Mouse (Mus musculus) frontal cortex, adult (tissue): ENCODE data around the gene Atad5.

Experiments
- ATAC-seq: cut with Nextera tagmentation; 2 replicates; pipeline ENCODE4 v1.9.2; 2017; ENCODE audit warnings: mild to moderate bottlenecking, moderate library complexity, mixed read lengths; ENCODE audit not compliant: low TSS enrichment

Gene Atad5

DNA sequence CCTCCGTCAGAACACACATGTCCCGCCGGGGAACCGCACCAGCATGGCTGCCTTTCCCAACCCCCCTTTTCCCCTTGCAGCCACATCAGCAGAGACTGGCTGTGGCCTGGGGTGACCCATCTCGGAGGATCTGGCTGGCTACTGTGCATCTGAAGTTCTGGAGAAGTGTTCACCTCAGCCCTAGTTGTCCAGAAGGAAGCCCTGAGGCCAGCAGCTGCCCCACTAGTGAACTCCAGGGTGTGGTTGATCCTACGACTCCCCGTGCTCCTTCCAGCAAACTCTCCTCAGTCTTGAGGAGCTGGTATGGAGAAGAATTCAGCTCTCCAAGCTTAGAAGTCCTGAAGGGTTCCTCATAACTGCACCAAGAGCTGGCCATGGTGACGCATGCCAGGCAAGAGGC lies 89.1 kb downstream of the Atad5 start:
- no peak for ATAC-seq

DNA sequence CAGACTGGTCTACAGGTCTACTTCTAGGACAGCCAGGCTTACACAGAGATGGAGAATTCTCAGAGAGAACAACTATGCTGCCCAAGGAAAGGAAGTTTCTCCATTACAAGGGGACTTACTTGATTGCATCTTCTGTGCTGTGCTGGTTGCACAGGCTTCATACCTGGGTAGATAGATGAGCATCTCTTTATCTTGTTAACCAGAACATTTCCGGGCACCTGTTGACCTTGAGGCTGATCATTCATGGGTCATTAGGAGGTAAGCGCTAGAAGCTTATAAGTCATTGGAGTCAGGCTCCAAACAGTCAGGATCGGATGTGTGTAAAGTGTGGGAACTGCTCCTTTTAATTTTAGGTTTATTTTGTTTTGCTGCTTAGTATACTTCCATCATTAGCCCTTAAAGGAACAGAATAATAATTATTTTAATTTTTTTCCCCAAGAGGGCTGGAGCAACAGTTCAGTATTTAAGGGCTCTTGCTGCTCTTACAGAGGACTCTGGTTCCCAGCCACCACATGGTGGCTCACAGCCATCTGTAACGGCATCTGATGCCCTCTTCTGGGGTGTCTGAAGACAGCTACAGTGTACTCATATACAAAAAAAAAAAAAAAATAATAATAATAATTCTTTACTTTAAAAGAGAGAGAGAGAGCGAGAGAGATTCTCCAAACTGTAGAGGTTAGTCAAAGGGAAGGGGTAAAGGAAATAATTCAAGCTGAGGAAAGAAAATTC lies 92.0 kb downstream of the Atad5 start:
- ATAC-seq: no peak

DNA sequence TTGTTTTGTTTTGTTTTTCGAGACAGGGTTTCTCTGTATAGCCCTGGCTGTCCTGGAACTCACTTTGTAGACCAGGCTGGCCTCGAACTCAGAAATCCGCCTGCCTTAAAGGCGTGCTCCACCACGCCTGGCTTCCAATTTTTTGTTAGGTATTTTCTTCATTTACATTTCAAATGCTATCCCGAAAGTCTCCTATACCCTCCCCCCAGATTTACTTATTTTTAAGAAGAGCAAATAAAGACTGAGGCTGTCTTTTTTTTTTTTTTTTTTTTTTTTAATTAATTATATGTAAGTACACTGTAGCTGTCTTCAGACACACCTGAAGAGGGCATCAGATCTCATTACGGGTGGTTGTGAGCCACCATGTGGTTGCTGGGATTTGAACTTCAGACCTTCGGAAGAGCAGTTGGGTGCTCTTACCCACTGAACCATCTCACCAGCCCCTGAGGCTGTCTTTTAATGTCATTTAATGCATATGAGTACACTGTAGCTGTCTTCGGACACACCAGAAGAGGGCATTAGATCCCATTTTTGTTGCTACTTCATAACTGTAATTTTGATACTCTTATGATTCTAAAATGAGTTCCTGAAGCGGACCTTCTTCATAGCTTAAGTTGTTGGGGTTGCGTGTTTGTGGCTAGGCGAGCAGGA lies 94.0 kb downstream of the Atad5 start:
- 0 out of 2 replicates have a peak, but pooled peaks have one; percentile 57 for ATAC-seq

DNA sequence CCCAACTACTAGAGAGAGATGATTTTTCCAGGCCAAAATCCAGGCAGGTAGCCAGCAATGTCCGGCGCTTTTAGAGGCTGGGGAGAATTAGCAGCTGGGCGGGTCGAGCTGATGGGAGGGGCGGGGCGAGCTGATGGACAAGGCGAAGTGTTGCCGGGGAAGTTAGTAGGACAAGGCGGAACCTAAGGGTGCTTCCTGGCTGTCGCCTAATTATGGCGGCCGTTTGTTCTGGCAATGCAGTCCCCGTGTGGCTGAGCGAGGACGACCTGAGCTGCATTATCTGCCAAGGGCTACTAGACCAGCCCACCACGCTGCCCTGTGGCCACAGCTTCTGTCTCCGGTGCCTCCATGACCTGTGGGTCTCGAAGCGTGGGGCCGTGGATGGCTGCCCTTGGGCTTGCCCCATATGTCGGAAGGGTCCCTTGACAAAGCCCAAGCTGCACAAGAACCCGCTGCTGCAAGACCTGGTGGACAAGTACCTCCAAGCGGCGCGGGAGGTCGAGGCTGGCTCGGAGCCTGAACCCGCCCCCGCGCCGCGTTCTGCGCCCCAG lies 94.6 kb downstream of the Atad5 start, which contains the start of gene Rnf135:
Rnf135 (plus strand) TSS at position 147 of the 551 bp plus-strand sequence.
- ATAC-seq: peak; percentile 98

DNA sequence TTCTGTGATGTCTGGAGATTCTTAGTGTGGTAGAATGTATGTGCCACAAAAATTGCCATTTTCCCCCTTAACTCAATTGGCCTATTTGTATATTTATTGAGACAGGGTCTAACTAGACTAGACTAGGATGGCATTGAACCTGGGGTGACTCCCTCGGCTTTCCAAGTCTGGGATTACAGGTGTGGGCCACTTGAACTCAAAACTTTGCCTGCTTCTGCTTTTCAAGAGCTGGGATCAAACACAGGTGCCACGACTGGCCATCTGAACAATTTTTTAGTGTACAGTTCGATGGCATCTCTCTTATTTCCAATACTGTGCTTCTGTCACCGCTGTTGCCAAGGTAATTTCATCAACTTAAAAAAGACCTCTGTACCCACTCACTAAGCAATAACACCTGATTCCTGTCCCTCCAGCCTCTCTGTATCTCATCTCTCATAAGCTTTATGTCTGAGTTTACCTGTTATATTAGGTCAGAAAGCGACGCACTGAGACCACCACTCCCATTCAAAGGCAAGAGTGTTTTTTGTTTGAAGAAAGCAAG lies 95.4 kb downstream of the Atad5 start:
- no peak for ATAC-seq
